Mouse (Mus musculus): ENCODE results near the gene Iqsec1.

DNA sequence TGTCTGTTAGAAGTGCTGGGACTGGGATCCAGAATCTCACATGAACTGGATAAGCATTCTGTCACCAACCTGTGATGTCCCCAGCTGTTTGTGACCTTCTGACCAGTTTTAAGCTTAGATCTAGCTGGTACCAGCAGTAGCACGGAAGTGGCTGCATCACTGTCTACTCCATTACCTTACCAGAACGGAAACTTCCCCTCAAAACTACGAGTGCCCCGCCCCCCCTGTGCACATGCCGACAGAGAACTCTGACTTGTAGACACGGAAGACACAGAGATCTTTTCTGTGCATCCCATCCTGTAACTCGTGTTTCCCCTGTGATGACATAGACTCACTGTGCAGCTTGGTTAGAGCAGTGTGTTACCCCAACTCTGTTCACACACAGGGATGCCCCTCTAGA lies 358.1 kb downstream of the Iqsec1 start:
- no peak for TF ChIP-seq CTCF (IDR thresholded peaks at IDR 0.05; ENCODE audit: extremely low read depth, insufficient read length, insufficient replicate concordance, low read depth, low read length)
- no peak for TF ChIP-seq POLR2A (IDR thresholded peaks at IDR 0.05; ENCODE audit: low read depth, low read length)
